Mouse (Mus musculus): ENCODE data around the gene Cass4.

The Cass4 gene

DNA sequence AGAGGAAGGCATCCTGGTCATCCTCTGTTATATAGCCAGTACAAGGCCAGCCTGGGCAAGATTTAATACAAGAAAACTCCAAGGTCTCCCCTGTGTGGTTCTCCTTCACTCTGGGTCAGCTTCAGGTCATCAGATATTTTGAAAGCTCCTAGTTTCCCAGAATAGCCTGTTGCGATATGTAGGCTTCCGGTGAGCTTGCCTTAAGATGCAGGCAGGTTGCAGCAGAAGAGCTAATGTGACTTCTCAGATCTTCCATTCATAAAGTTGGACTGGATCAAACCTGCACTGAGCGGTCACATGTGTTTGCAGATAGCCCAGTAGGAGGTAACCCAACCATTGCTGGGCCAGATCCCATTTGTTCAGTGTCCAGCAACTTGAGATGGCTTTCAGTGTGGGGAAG is 8.9 kb upstream of the Cass4 start:
- no peak for DNase-seq (ENCODE audit: low spot score in 2 of 2)

DNA sequence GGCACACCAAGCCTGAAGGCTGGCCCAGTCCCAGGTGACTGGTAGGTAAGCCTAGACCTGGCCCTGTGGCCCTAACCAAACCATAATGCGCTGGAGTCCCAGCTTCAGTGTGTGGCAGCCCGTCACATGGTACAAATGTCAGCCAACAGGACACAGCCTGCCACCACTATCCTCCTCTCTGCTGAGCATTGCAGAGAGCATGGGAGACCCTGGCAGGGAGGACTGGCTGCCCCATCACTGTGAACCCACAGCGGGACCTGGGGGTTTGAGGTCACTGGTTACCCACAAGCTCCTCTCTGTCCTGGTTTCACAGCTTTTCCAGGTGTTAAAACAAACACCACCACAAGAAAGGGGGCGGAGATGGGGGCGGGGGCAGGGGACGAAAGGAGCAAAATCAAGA is 3.3 kb upstream of the Cass4 start:
- DNase-seq (ENCODE audit: low spot score in 2 of 2), result no peak

DNA sequence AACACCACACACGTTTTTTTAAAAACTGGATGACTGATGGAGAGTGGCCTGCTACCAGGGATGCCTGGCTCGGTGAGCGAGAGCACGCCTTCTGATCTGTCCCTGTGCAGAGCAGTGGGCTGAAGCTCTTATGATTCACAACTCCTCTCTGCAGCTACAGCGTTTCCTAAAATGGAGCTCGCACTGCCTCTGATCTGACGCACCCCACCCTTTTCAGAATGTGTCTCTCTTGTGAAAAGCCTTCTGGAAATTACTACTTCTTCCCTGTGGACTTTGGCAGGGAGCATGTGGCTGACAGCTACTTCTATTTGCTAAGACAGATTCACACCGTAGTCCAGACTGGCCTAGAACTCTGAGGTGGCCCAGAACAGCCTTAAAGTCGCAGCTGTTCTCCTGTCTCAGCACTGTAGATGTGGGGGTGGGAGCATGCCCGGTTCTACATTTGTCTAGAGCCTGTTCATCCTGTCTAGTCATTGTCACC is 1.5 kb upstream of the Cass4 start:
- peak; percentile 22 to 40 for DNase-seq (ENCODE audit: low spot score in 2 of 2)

DNA sequence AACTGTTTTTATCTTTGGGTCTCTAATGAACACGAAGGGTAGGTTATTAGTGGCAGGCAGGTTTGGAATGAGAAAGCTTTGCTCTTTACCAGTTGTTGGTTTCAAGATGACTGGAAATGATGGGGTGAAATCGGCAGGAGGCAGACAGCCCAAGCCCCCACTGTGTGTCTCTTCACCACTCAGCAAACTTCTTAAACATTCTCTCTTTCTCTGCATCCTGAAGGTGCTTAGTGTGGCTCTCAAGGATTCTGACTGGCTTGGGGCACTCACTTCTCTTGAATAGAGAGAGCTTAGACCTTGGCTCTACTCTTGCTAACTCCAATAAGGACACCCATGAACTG is 428 bp downstream of the Cass4 start:
- DNase-seq (ENCODE audit: low spot score in 2 of 2), result no peak

DNA sequence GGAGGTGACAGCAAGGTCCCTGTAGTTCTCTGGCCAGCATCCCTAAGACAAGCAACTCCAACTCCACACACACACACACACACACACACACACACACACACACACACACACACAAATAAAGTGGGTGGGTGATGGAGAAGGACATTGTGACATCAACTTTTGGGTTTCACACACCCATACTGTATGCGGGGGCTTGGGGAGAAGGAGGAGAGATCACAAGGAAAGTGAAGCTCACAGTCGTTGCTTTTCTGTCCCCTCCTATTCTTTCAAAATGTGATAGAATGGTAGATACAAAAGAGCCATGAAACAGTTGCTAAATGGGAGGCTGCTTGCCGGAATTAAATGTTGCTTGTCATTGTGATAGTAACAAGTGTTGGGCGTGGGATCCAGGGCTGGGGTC is 1.1 kb downstream of the Cass4 start:
- DNase-seq (ENCODE audit: low spot score in 2 of 2), result no peak

DNA sequence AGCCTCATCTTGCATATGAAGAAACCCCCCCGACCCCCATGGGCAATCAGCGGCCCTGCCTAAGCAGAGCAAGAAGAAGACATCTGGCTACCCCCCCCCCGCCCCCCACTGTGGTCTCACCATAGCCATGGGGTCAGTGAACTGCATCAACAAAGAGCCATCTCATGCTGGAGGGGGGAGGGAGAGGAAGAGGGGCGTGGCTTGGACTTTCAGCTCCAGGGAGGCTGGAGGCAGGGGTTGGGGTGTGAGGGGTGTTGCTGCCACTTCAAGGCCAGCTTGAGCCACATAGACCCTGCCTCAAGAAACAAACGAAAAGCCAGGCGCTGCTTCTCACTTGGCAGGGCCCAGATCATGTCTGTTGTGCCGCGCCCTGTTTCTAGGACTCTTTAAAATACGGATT is 2.4 kb downstream of the Cass4 start:
- no peak for DNase-seq (ENCODE audit: low spot score in 2 of 2)

DNA sequence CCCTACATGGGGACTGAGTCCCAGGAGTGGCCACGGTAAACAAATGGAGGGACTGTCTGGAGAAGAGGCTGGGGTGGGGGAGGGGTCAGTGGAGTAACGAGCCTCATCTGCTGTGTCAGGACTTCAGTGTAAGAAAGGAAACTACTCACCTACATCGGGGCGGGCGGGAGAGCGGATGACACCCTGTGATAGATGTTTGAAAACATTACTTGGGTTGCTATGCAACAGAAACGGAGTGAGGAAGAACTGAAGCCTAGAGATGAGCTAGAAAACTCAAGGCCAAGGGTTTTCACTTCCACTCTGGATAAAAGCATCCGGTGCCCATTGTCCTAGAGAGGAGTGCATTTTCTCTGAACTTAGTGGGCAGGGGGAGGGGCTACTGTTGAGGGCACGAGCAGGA is 6.3 kb downstream of the Cass4 start:
- no peak for DNase-seq (ENCODE audit: low spot score in 2 of 2)

DNA sequence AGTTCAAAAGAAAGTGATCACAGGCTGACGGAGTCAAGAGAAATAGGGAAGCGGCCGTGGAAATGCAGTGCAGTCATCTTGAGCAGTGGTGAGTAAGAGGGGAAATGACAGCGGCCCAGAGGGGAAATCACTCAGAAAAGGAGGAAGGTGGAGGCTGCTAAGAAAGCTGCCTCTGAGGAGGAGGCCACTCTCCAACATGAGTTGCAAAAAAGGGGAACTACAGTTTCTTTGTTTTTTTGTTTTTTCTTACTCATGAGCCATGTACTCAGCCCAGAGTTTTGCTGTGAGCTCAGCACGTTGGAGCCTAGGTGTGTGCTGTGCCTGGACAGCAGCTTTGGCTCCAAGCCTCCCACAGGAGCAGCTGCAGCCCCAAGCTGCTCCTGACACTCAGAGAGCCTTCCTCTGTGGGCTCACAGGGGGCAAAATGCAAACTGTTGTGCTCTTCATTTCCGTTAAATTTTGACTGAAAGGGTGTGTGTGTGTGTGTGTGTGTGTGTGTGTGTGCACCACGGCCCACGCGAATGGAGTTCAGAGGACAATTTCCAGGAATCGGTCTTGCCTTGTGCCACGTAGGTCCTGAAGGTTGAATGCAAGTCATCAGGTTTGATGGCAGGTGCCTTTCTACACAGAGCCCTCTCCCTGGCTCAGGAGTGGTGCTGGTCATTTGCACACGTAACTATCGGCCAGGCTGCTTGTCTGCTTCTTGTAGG is 7.7 kb downstream of the Cass4 start:
- no peak for DNase-seq (ENCODE audit: low spot score in 2 of 2)

DNA sequence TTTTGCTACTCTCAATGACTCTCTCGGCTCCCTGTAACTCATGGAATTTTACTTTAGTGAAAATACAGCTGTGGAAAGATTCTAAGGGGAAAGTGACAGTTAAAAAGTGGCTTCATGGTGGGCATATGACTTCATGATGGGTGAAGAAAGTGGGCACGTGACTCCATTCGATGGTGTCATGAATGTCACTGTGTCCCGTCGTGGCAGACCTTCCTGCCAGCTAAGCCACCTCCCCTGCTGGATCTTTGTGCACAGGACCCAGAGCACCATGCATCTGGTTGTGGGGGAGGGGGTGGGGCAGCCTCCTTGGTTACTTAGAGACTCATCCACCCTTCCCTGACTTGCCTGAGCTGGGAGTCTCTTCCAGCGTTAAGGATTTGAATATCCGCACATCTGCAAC is 10.6 kb downstream of the Cass4 start:
- DNase-seq (ENCODE audit: low spot score in 2 of 2), result no peak

DNA sequence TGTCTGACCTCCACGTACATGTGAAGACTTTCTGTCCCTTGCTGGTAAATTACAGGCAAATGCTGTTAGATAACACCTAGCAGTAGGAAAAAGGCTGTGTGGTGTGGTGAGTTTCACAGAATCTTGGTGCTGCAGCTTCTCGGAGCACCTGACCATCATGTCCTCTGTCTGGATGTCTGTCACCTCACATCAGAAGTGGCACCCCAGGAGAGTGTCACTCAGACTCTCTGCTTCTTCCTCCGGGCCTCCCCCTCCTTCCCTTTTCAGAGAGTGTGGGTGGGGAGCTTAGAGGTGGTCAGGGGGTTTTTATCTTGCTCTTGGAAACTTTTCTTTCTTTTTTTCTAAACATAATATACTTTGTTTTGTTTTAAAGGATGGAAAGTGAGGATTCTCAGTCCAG is 11.4 kb downstream of the Cass4 start:
- no peak for DNase-seq (ENCODE audit: low spot score in 2 of 2)

DNA sequence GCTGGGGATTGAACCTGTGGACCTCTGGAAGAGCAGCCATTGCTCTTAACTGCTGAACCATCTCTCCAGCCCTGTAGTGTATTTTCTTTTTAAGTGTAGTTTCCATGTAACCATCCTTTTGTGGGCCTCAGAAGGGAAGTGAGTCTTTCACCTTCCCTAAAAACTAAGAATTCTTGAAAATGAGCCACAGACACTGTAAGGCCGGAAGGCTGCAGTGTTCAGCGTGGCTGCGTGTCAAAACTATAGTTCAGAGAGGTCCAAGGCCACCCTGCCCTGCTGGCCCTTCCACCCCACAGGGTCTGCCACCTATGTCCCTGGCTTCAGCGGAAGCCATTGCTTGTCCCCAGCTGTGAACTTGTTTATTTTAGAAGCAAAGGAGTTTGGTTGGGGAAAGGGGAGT is 12.6 kb downstream of the Cass4 start:
- DNase-seq (ENCODE audit: low spot score in 2 of 2), result no peak

DNA sequence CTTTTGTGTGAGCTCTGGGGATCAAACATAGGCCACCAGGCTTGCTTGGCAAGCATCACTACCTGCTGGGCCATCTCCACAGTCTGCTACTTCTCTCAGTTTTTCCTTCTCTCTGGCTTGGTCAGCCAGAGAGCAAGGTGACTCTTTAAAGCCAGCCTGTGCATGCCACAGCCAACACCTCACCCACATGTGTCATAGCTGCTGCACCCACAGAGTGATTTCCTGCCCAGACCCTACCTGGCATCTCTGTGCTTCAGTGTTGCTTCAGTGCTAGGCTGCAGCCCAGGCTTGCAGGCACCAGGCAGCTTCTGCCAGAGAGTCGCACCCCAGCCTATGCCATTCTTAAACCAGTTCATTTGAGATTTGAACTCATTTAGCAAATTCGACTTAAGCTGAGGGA is 13.9 kb downstream of the Cass4 start:
- no peak for DNase-seq (ENCODE audit: low spot score in 2 of 2)

DNA sequence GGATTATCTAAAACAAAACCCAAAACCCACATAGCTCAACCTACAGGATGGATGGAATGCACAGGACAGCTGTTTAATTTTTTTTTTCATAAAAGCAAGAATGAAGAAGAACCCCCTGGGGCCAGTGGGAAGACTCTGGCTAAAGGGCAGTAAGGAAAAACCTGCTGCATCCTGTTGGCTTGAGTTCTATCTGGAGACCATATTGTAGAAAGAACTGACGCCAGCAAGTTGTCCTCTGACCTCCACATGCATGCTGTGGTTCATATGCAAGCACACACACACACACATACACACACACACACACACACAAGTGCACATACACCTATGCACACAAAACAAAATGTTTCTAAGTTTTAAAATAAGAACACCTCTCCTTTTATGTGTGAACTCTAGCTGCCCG is 17.1 kb downstream of the Cass4 start:
- DNase-seq (ENCODE audit: low spot score in 2 of 2), result no peak

DNA sequence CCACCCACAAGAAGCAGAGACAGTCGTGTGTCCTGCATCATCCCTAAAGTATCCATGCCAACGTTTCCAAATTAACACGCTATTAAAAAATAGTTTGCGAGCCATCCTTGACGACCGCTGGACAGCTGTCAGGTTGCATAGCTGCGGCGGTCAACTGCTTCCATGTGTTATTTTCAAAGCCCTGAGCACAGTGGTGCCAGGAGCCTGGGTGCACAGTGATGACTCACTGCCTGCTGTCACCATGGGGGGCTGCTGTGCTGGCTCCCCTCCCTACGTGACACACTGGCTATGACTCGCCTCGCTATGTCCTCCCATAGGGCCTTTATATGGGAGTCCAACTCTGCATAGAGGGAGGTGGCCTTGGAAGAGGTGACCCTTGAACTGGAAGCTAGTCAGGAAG is 17.5 kb downstream of the Cass4 start:
- DNase-seq (ENCODE audit: low spot score in 2 of 2), result no peak

DNA sequence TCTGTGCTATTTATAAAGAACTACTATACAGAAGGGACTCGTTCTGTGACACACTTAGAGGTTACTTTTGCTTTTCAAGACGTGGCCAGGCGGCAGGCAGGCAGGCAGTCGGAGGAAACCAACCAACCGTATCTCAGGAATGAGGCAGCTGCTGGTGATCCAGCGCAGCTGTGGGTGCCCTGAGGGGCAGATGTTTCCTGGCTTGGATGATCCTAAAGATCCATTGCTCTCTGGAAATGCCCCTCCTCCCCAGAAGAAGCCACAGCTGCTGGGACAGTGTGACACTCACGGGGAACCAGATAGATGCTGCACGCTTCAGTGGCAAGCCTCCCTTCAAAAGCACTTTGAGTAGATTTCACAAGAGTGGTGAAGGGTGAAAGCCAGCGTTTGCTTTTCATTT is 18.9 kb downstream of the Cass4 start:
- no peak for DNase-seq (ENCODE audit: low spot score in 2 of 2)

DNA sequence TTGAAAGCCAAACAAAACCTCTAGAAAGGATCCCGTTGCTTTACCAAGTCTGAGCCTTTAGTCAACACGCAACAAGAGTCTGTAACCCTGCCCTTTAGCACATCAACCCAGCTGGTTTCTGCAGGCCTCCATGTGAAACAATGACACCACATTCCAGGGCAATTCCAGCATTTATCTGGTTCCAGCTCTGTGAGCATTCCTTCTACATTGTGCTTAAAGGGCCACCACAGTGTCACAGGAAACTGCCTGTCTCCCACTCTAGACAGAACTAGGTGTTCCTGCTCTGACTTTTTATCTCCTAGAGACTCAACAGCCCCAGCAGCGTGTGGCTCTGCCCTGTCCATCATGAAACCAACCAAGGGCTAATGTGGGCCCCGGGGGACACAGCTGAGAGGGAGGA is 19.7 kb downstream of the Cass4 start:
- DNase-seq (ENCODE audit: low spot score in 2 of 2), result no peak

DNA sequence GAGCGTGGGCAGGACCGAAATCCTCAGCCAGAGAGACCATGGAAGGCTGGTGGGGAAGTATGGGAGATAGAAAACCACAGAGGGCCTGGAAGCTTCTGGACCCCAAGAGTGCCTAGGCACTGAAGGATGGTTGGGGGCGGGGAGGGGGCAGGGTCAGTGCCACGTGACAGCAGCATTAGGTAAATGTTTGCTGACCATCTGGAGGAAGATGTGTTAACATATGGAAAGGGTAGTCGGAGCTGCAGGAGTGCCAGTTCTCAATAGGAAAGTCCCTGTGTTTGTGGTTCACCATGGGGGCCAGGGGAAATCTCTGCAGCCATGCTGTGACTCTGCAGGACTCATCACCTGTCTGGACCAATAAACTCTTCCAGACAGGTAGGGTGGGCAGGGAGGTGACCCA is 20.3 kb downstream of the Cass4 start:
- DNase-seq (ENCODE audit: low spot score in 2 of 2), result no peak

DNA sequence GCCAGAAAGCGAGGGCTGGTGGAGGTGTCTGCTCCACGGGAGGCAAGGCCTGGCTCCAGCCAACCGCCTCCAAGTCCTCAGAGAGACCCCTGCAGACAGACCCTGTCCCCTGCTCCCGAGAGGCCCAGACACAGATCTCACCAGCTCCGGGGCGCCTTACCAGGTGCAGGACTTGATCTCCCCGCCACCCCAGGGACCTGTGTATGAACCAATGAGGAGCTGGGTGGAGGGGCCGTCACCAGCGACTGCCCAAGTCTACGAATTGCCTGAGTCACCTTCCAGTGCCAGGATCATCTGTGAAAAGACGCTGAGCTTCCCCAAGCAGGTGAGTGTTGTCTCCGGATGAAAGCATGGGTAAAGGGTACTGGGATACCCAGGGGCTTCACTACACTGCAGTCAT is 22.6 kb downstream of the Cass4 start:
- no peak for DNase-seq (ENCODE audit: low spot score in 2 of 2)

DNA sequence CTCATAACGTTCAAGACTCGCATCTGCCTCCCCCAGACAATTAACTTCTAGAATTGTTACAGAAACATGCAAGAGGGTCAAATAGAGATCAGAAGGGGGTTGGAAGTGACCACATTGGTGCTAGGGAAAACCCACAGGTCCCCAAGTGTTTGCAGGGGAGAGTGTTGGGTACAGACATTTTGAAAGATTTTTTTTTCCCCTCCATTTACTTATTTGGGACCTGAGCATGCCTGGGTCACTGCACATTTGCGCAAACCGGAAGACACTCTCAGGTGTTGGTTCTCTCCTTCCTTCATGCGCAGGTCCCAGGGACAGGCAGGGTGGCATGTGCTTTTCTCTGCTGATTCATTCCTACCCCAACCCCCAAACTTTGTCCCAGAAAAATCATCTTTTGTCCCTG is 23.3 kb downstream of the Cass4 start:
- DNase-seq (ENCODE audit: low spot score in 2 of 2), result no peak

DNA sequence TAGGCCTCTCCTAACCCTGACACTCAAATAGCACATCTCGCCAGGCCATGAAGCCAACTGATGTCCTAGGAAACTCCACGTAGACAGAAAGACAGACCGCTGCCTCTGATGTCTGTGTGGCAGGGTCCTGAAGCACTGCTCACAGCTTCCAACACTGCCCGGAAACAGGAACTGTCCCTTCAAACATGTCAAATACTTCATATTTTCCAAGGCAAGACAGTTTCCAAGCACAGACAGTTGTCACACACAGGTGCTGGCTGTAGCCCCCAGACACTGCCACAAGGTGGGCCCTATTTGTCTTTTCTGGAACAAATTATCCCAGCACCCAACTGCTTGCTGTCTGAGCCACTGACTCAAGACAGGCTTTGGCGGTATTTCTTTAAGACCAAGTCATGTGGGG is 24.6 kb downstream of the Cass4 start:
- no peak for DNase-seq (ENCODE audit: low spot score in 2 of 2)

DNA sequence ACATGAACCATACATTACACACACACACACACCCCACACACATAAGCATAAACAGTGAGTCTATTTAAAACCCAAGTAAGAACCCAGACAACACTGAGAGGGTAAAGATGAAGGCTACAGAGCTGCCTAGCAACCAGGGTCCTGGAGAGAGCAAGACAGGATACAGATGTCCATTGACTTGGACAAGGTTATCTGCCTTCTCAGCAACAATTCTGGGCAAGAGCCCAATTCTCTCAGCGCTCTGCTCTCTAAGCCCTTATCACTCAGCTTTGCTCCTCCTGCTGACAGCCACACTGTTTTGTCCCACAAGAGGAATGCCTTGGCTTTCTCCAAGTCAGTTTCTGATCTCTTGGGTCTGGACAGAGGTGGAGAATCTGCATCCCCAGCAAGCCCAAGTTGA is 37.0 kb downstream of the Cass4 start:
- no peak for DNase-seq (ENCODE audit: low spot score in 2 of 2)

DNA sequence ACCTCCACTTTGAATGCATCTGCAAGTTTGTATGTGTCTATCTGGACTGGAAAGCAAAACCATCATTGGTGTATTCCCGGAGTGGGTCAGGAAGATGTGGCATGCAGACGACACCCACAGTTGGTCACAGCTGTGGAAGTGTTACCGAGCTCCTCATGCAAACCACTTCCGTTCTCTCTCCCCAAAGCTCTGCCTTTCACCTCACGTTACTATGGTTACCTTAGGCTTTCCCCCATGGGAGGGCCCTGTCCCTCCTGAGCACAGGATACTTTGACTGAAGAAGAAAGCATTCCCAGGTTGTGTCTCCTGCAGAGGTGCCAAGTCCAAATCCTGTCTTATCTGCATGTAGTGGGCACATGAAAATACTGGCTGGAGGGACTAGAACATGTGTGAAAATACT is 40.2 kb downstream of the Cass4 start:
- DNase-seq (ENCODE audit: low spot score in 2 of 2), result no peak

DNA sequence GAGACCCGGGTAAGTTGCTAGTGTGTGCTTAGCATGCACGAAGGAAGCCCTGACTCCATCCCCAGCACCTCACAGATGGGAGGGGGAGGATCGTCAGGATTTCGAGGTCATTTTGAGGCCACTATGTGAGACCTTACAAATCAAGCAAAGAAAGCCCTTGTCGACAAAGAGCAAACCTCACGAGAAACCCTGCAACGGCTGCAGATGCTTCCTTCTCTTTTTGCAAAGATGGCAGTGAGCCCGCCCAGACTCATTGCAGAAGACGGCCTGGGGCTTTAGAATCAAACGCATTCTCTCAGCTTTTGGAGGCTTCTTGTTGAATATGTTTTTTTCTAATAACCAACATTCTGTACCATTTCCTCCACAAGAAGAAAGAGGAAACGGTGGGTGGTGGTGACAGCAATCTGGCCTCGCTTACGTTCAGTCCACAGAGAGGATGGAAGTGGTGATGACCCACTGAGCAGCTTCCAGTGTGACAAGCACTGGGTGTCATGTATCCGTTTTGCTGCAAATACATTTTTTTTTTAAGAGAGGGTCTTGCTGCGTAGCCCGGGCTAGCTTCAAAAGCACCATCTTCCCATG is 43.9 kb downstream of the Cass4 start:
- no peak for DNase-seq (ENCODE audit: low spot score in 2 of 2)
